Mouse (Mus musculus) cerebellum, postnatal 10 days (tissue): Measurements from ENCODE around the gene Cbs.
"Not testable (repeated sequence)": the region's sequence is repeated elsewhere in the genome, so short reads cannot be mapped to it uniquely, and the experiment has no call there.

Source experiments
- DNase-seq, 2 experiments: peaks; one replicate each; pipeline ENCODE4 v3.0.0; 2021; ENCODE audit warnings: mixed read lengths in 2 of 2

Gene Cbs

GRCm38 (mm10) chr17:31642913-31643312 is 5.9 kb upstream of the Cbs start:
- no peak for DNase-seq

- no peak for DNase-seq
Measured at GRCm38 (mm10) chr17:31642331-31642730, 5.3 kb upstream of the Cbs start.

- DNase-seq = peak; percentile 46
Measured at GRCm38 (mm10) chr17:31639651-31640050, 2.6 kb upstream of the Cbs start.

- peak; percentile 74 to 85 for DNase-seq
Measured at GRCm38 (mm10) chr17:31637866-31638570, 980 bp upstream of the Cbs start.

- DNase-seq = peak in 1 of 2 experiments; percentile 35
Measured at GRCm38 (mm10) chr17:31636277-31636941, 629 bp downstream of the Cbs start.

- peak in 1 of 2 experiments; percentile 33 for DNase-seq
Measured at GRCm38 (mm10) chr17:31635781-31636180, 1.3 kb downstream of the Cbs start.

- DNase-seq = no peak
Measured at GRCm38 (mm10) chr17:31634896-31635295, 2.1 kb downstream of the Cbs start.

- no peak for DNase-seq
Measured at GRCm38 (mm10) chr17:31633007-31633406, 4.0 kb downstream of the Cbs start.

- DNase-seq = peak in 1 of 2 experiments; percentile 40
Measured at GRCm38 (mm10) chr17:31631081-31631800, 5.8 kb downstream of the Cbs start.

- no peak for DNase-seq
Measured at GRCm38 (mm10) chr17:31627961-31628360, 9.1 kb downstream of the Cbs start.

GRCm38 (mm10) chr17:31623101-31623500 is 13.9 kb downstream of the Cbs start:
- DNase-seq = no peak

GRCm38 (mm10) chr17:31613086-31613755 is 23.8 kb downstream of the Cbs start:
- peak; percentile 47 to 53 for DNase-seq

GRCm38 (mm10) chr17:31609895-31610294 is 27.1 kb downstream of the Cbs start:
- no peak for DNase-seq

GRCm38 (mm10) chr17:31609173-31609572 is 27.9 kb downstream of the Cbs start:
- DNase-seq = not testable (repeated sequence)

GRCm38 (mm10) chr17:31607256-31607951 is 29.6 kb downstream of the Cbs start:
- DNase-seq = no peak

GRCm38 (mm10) chr17:31606424-31606823 is 30.6 kb downstream of the Cbs start:
- peak in 1 of 2 experiments; percentile 33 for DNase-seq

GRCm38 (mm10) chr17:31598593-31598992 is 38.4 kb downstream of the Cbs start:
- DNase-seq = no peak

- DNase-seq = no peak
Measured at GRCm38 (mm10) chr17:31597957-31598356, 39.1 kb downstream of the Cbs start.

- DNase-seq = no peak
Measured at GRCm38 (mm10) chr17:31595077-31595476, 42.0 kb downstream of the Cbs start.

- no peak for DNase-seq
Measured at GRCm38 (mm10) chr17:31594590-31594989, 42.4 kb downstream of the Cbs start.

GRCm38 (mm10) chr17:31590846-31591245 is 46.2 kb downstream of the Cbs start:
- no peak for DNase-seq

GRCm38 (mm10) chr17:31588726-31589125 is 48.3 kb downstream of the Cbs start:
- no peak for DNase-seq
